Mouse (Mus musculus) E14TG2a.4 (cell line): ENCODE results near the gene Vmn2r55.
"Not testable (repeated sequence)": the region's sequence is repeated elsewhere in the genome, so short reads cannot be mapped to it uniquely, and the experiment has no call there.

Experiments
- H3K27me3 ChIP-seq: 2 replicates; pipeline ENCODE4 v1.6.1; 2014; ENCODE audit warnings: low read length, control low read depth; ENCODE audit not compliant: insufficient read depth
- H3K36me3 ChIP-seq: 2 replicates; pipeline ENCODE4 v1.6.1; 2014; ENCODE audit warnings: low read length, control low read depth; ENCODE audit not compliant: insufficient read depth
- H3K4me1 ChIP-seq: replicated peaks from 2 replicates; pipeline ENCODE4 v1.6.1; 2014; ENCODE audit warnings: low read depth, low read length, control low read depth
- H3K4me3 ChIP-seq: replicated peaks from 2 replicates; pipeline ENCODE4 v1.5.1; 2014; ENCODE audit warnings: mild to moderate bottlenecking, low read length
- H3K9me3 ChIP-seq: 2 replicates; pipeline ENCODE4 v1.6.1; 2014; ENCODE audit warnings: low read length, control low read depth
- CTCF ChIP-seq: conservative IDR thresholded peaks from 2 replicates; pipeline ENCODE4 v1.5.1; 2014; ENCODE audit warnings: low read length
- NANOG ChIP-seq: IDR thresholded peaks from 2 replicates; pipeline ENCODE4 v1.6.1; 2014; ENCODE audit warnings: borderline replicate concordance, low read length, mixed read lengths
- POU5F1 ChIP-seq: IDR thresholded peaks from 2 replicates; pipeline ENCODE4 v1.6.1; 2014; ENCODE audit warnings: low read length, borderline replicate concordance

The Vmn2r55 gene

GRCm38 (mm10) chr7:12684903-12685302 lies at the start of gene Vmn2r55:
Gene Vmn2r55 (minus strand): TSS chr7:12685003.
- H3K36me3 ChIP-seq, H3K4me1 ChIP-seq, H3K9me3 ChIP-seq, H3K27me3 ChIP-seq, H3K4me3 ChIP-seq: not testable (repeated sequence)

DNA sequence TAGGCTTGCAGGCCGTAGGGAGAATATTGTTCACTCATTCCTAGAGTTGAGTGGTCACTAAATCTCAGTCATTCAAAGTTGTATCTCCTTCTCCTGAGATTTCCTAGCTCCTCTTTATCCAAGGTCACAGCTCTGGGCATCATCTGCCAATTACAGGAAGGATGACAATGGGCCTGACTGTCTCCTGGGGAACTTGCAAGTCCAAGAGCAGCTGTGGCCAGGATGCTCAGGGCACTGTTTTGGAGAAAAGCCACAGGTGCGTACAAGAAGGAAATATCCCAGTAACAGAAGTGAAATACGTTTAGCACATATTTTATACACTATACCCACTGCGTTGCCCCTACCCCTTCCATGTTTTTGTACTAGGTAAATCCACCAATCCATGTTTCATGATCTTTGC lies 44.6 kb downstream of the Vmn2r55 start, which contains the start of gene Vmn2r54:
TSS of gene Vmn2r54 (minus strand) at position 101 of the 400 bp plus-strand sequence.
- H3K36me3 ChIP-seq, H3K4me3 ChIP-seq, H3K4me1 ChIP-seq, H3K9me3 ChIP-seq, H3K27me3 ChIP-seq: not testable (repeated sequence)

DNA sequence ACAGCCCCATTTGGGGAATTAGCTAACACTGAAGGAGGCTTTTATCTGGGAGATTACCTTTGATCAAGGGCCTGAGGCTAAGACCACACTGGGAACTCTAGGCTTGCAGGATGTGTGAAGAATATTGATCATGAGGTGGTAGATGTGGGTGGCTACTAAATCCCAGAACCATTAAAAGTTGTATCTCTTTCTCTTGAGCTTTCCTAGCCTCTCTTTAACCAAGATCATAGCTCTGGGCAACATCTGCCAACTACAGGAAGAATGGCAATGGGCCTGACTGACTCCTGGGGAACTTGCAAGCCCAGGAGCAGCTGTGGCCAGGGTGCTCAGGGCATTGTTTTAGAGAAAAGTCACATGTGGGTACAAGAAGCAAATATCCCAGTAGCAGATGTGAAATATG lies 76.1 kb downstream of the Vmn2r55 start, which contains the start of gene Vmn2r53:
TSS of gene Vmn2r53 (minus strand) at position 101 of the 400 bp plus-strand sequence.
- H3K27me3 ChIP-seq: no peaks in the 10 kb centered on the region
- H3K4me3 ChIP-seq: no peak within 1 kb of the TSS
- H3K9me3 ChIP-seq: no peaks in the 10 kb centered on the region
- no peak for TF ChIP-seq NANOG
- no peak for TF ChIP-seq CTCF
- TF ChIP-seq POU5F1: no peak
- no peaks in the 10 kb centered on the region for H3K4me1 ChIP-seq
- no peaks in the 10 kb centered on the region for H3K36me3 ChIP-seq
